Mouse (Mus musculus): ENCODE results near the gene Klhdc1. TPM values are rescaled to one million over a fixed set of nuclear protein-coding genes. Genes with fewer than 3 reads are reported as not detected.

Klhdc1 gene
- 22.7 and 25.5 TPM in 2 replicates for polyA plus RNA-seq (2015; fragmentation: Nextera tagmentation; extraction: Ambion mirVana)

GRCm38 (mm10) chr12:69240876-69241275 is at the start of gene Klhdc1:
TSS of gene Klhdc1 (plus strand) at chr12:69241176.
- Histone ChIP-seq H3K4me2 (replicated peaks; ENCODE audit: low read depth, low read length) (peak within 1 kb of the TSS; percentile 85), H3K27ac (ENCODE audit: low read length) (peak within 1 kb of the TSS; percentile 78), H3K4me3 (ENCODE audit: low read depth, low read length) (peak within 1 kb of the TSS; percentile 74), H3K36me3 (ENCODE audit: insufficient read depth, low read length) (no peaks in the 10 kb centered on the region), H3K9me3 (ENCODE audit: low read length) (no peaks in the 10 kb centered on the region), H3K9ac (replicated peaks; ENCODE audit: low read depth) (peak within 1 kb of the TSS; percentile 69), H3K4me1 (ENCODE audit: insufficient read depth, low read depth, low read length) (no peaks in the 10 kb centered on the region), H3K27me3 (replicated peaks; ENCODE audit: insufficient read depth, low read length) (no peaks in the 10 kb centered on the region)
- DNase-seq (ENCODE audit: low spot score), result no peak
- TF ChIP-seq EP300 (IDR thresholded peaks at IDR 0.05) (no peak), CTCF (IDR thresholded peaks at IDR 0.05) (no peak)
- ATAC-seq, result no peak
- WGBS, result 63% methylated on average over 6 of the region's 6 CpGs

- WGBS, result 88% methylated on average over 5 of the region's 5 CpGs
- H3K4me2 ChIP-seq (replicated peaks; ENCODE audit: low read depth, low read length), result no peak overlapping the region
- no peaks in the 10 kb centered on the region for H3K9me3 ChIP-seq (ENCODE audit: low read length)
- DNase-seq (ENCODE audit: low spot score) (no peak), ATAC-seq (no peak)
- no peak for TF ChIP-seq CTCF (IDR thresholded peaks at IDR 0.05)
- no peak for TF ChIP-seq EP300 (IDR thresholded peaks at IDR 0.05)
- no peak overlapping the region for H3K4me3 ChIP-seq (ENCODE audit: low read depth, low read length)
- H3K27ac ChIP-seq (ENCODE audit: low read length), result no peak overlapping the region
- H3K27me3 ChIP-seq (replicated peaks; ENCODE audit: insufficient read depth, low read length), result no peaks in the 10 kb centered on the region
- no peak overlapping the region for H3K9ac ChIP-seq (replicated peaks; ENCODE audit: low read depth)
- H3K36me3 ChIP-seq (ENCODE audit: insufficient read depth, low read length), result no peaks in the 10 kb centered on the region
- no peaks in the 10 kb centered on the region for H3K4me1 ChIP-seq (ENCODE audit: insufficient read depth, low read depth, low read length)
Measured at GRCm38 (mm10) chr12:69191396-69191795, 49.6 kb upstream of the Klhdc1 start.

- TF ChIP-seq CTCF (IDR thresholded peaks at IDR 0.05) (no peak), EP300 (IDR thresholded peaks at IDR 0.05) (no peak)
- H3K4me3 ChIP-seq (ENCODE audit: low read depth, low read length), result no peak overlapping the region
- H3K4me2 ChIP-seq (replicated peaks; ENCODE audit: low read depth, low read length), result no peak overlapping the region
- H3K9me3 ChIP-seq (ENCODE audit: low read length), result no peaks in the 10 kb centered on the region
- ATAC-seq (no peak), DNase-seq (ENCODE audit: low spot score) (no peak)
- no peaks in the 10 kb centered on the region for H3K27me3 ChIP-seq (replicated peaks; ENCODE audit: insufficient read depth, low read length)
- H3K36me3 ChIP-seq (ENCODE audit: insufficient read depth, low read length), result no peaks in the 10 kb centered on the region
- no peak overlapping the region for H3K27ac ChIP-seq (ENCODE audit: low read length)
- WGBS, result 93% methylated on average over 2 of the region's 2 CpGs
- H3K9ac ChIP-seq (replicated peaks; ENCODE audit: low read depth), result no peak overlapping the region
- no peaks in the 10 kb centered on the region for H3K4me1 ChIP-seq (ENCODE audit: insufficient read depth, low read depth, low read length)
Measured at GRCm38 (mm10) chr12:69192637-69193036, 48.3 kb upstream of the Klhdc1 start.

GRCm38 (mm10) chr12:69196444-69197377 is 44.3 kb upstream of the Klhdc1 start, which contains the start of gene Gm49383:
TSS of gene Gm49383 (minus strand) at chr12:69197104.
- H3K9ac ChIP-seq (replicated peaks; ENCODE audit: low read depth), result peak within 1 kb of the TSS; percentile 71
- ATAC-seq (peak; percentile 80), DNase-seq (ENCODE audit: low spot score) (peak; percentile 84)
- 1% methylated on average over 73 of the region's 75 CpGs for WGBS
- H3K4me2 ChIP-seq (replicated peaks; ENCODE audit: low read depth, low read length), result peak within 1 kb of the TSS; percentile 93
- TF ChIP-seq EP300 (IDR thresholded peaks at IDR 0.05) (no peak), CTCF (IDR thresholded peaks at IDR 0.05) (no peak)
- no peaks in the 10 kb centered on the region for H3K27me3 ChIP-seq (replicated peaks; ENCODE audit: insufficient read depth, low read length)
- H3K27ac ChIP-seq (ENCODE audit: low read length), result peak within 1 kb of the TSS; percentile 89
- no peaks in the 10 kb centered on the region for H3K4me1 ChIP-seq (ENCODE audit: insufficient read depth, low read depth, low read length)
- peak within 1 kb of the TSS; percentile 93 for H3K4me3 ChIP-seq (ENCODE audit: low read depth, low read length)
- no peaks in the 10 kb centered on the region for H3K9me3 ChIP-seq (ENCODE audit: low read length)
- H3K36me3 ChIP-seq (ENCODE audit: insufficient read depth, low read length), result no peaks in the 10 kb centered on the region

- Histone ChIP-seq H3K4me3 (ENCODE audit: low read depth, low read length) (peak overlapping the region; percentile 93), H3K27me3 (replicated peaks; ENCODE audit: insufficient read depth, low read length) (no peaks in the 10 kb centered on the region), H3K36me3 (ENCODE audit: insufficient read depth, low read length) (no peaks in the 10 kb centered on the region), H3K9ac (replicated peaks; ENCODE audit: low read depth) (peak overlapping the region; percentile 71), H3K4me1 (ENCODE audit: insufficient read depth, low read depth, low read length) (no peaks in the 10 kb centered on the region), H3K4me2 (replicated peaks; ENCODE audit: low read depth, low read length) (peak overlapping the region; percentile 93), H3K27ac (ENCODE audit: low read length) (peak overlapping the region; percentile 89), H3K9me3 (ENCODE audit: low read length) (no peaks in the 10 kb centered on the region)
- DNase-seq (ENCODE audit: low spot score) (peak; percentile 59), ATAC-seq (peak; percentile 77)
- WGBS, result under 1% methylated on average over 79 of the region's 94 CpGs
- TF ChIP-seq CTCF (IDR thresholded peaks at IDR 0.05) (peak; percentile 23; the same call in 1 of the 2 replicates), EP300 (IDR thresholded peaks at IDR 0.05) (no peak)
Measured at GRCm38 (mm10) chr12:69197378-69198163, 43.4 kb upstream of the Klhdc1 start.

GRCm38 (mm10) chr12:69198164-69198535 is 42.8 kb upstream of the Klhdc1 start, which contains the start of gene Dnaaf2:
TSS of gene Dnaaf2 (minus strand) at chr12:69198429.
- ATAC-seq, result peak; percentile 34
- Histone ChIP-seq H3K9me3 (ENCODE audit: low read length) (no peaks in the 10 kb centered on the region), H3K9ac (replicated peaks; ENCODE audit: low read depth) (peak within 1 kb of the TSS; percentile 71), H3K27me3 (replicated peaks; ENCODE audit: insufficient read depth, low read length) (no peaks in the 10 kb centered on the region), H3K4me2 (replicated peaks; ENCODE audit: low read depth, low read length) (peak within 1 kb of the TSS; percentile 93), H3K36me3 (ENCODE audit: insufficient read depth, low read length) (no peaks in the 10 kb centered on the region), H3K4me1 (ENCODE audit: insufficient read depth, low read depth, low read length) (no peaks in the 10 kb centered on the region), H3K27ac (ENCODE audit: low read length) (peak within 1 kb of the TSS; percentile 89), H3K4me3 (ENCODE audit: low read depth, low read length) (peak within 1 kb of the TSS; percentile 93)
- TF ChIP-seq EP300 (IDR thresholded peaks at IDR 0.05) (no peak), CTCF (IDR thresholded peaks at IDR 0.05) (no peak)
- under 1% methylated on average over 18 of the region's 18 CpGs for WGBS
- peak; percentile 78 for DNase-seq (ENCODE audit: low spot score)

Measured in lung, postnatal 0 days (tissue).